Mouse (Mus musculus) central nervous system, embryonic 11.5 days (tissue): Measurements from ENCODE around the gene Cpped1. TPM values are rescaled to one million over a fixed set of nuclear protein-coding genes. Genes with fewer than 3 reads are reported as not detected.

Experiments
- polyA plus RNA-seq: library from polyadenylated mRNA; depleted of rRNA; stranded (reverse); fragments of >200 nt; gene quantifications from 2 replicates; pipeline ENCODE4 v1.2.3, GENCODE M21; 2012; rRNA removed

Gene Cpped1
- polyA plus RNA-seq: 8.9 and 11.3 TPM in 2 replicates

GRCm38 (mm10) chr16:11909035-11909591 lies at the start of gene Cpped1:
Cpped1 (minus strand) TSS chr16:11909445.

Other genes with a start within 250 kb of the Cpped1 start
- 0.48 and 1.0 TPM in 2 replicates for gene Shisa9, start 74.7 kb upstream of the Cpped1 start, polyA plus RNA-seq